Mouse (Mus musculus) kidney, adult 2 months (tissue): ENCODE results near the gene Vmn2r80.

Source experiments
- CTCF ChIP-seq: fragments of 200-500 bp; conservative IDR thresholded peaks from 2 replicates; pipeline ENCODE4 v1.5.1; 2011; ENCODE audit warnings: low read depth, mild to moderate bottlenecking, control low read depth, low read length, moderate library complexity, mixed read lengths; ENCODE audit not compliant: insufficient read depth, insufficient read length
- POLR2A ChIP-seq: fragments of 200-500 bp; IDR thresholded peaks from one replicate; pipeline ENCODE4 v1.6.1; 2011; ENCODE audit warnings: low read depth, low read length, control low read depth

DNA sequence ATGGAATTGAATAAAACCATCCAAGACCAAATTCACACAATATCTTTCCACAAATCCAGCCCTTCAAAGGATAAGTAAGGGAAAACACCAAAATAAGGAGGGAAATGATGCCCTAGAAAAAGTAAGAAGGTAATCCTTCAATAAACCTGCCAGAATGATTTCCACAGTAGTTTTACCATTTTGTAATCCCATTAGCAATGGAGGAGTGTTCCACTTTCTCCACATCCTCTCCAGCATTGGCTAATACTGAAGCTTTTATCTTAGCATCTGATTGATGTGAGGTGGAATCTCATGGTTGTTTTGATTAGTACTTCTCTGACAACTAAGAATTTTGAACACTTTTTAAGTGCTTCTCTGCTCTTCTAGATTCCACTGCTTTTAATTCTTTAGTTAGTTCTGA, 73.0 kb downstream of the Vmn2r80 start:
- no peak for TF ChIP-seq CTCF
- TF ChIP-seq POLR2A: no peak
